24 mouse cellular contexts compared by ENCODE assay signal in the genomic region with DNA sequence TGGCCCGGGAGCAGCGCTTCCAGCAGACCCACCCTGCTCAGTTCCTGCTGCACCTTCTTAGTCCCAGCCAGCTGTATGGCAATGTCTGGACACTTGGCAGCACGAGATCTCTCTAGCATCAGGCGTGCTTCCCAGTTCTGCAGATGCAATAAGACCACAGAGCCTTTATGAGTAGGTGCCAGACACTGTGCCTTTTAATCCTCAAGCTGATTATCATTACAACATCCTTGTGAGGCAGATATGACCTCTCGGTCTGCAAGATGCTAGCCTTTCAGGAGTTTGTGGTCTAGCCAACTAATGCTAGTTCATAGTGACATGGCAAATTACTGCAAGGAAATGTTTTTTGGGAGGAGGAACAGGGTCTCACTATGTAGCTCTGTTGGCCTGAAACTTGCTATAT. TPM values are rescaled to one million over a fixed set of nuclear protein-coding genes. Genes with fewer than 3 reads are reported as not detected.
"Had no signal": no experiment of that assay in that cellular context is flagged by ENCODE, and none has a peak within 500 bp of the region (broad histone marks: within the 10 kb centered on the region; RNA-seq: fewer than 3 reads in every experiment).

No protein-coding gene starts in this region.

- H3K4me1 ChIP-seq: limb, embryonic 13.5 days had no signal

- H3K36me3 ChIP-seq: midbrain, embryonic 12.5 days had no signal

- H3K9me3 ChIP-seq: limb, embryonic 10.5 days; limb, embryonic 13.5 days; liver, embryonic 12.5 days; midbrain, embryonic 12.5 days; neural tube, embryonic 13.5 days had no signal

- H3K27me3 ChIP-seq: limb, embryonic 13.5 days; liver, embryonic 12.5 days; midbrain, embryonic 12.5 days; neural tube, embryonic 13.5 days had no signal

- ATAC-seq: liver, embryonic 12.5 days; lung, postnatal 0 days; midbrain, embryonic 16.5 days had no signal

- H3K4me3 ChIP-seq: layer of hippocampus, adult 2 months; limb, embryonic 10.5 days; limb, embryonic 13.5 days; liver, embryonic 12.5 days; midbrain, embryonic 12.5 days; myocyte; neural tube, embryonic 13.5 days had no signal

- DNase-seq: kidney, adult 2 months; kidney, postnatal 25 days; layer of hippocampus, adult 9-11 months; liver; lung, embryonic 14.5 days; lung, postnatal 4 days; retina, postnatal 1 day; right cerebral cortex, postnatal 25 days; spleen, adult 18-20 months; thymus, adult 18-20 months; thymus, postnatal 36 days had no signal

- H3K27ac ChIP-seq: kidney, postnatal 0 days; layer of hippocampus, adult 2 months; limb, embryonic 10.5 days; limb, embryonic 13.5 days; liver, embryonic 12.5 days; midbrain, embryonic 12.5 days; neural tube, embryonic 13.5 days had no signal

RNA-seq across cellular contexts. Expression of a gene that starts 43.3 kb away (rescaled TPM):
- total RNA-seq: monocyte, adult 5-6 weeks; neutrophil, adult 5-6 weeks had no signal
- polyA plus RNA-seq: urinary bladder, adult 2 months had no signal

RNA-seq across cellular contexts. Expression of a gene that starts 49.7 kb away (rescaled TPM):
- total RNA-seq: neutrophil, adult 5-6 weeks had no signal
